Mouse (Mus musculus) hindbrain, embryonic 10.5 days (tissue): ENCODE results near the gene Slc6a20b. TPM values are rescaled to one million over a fixed set of nuclear protein-coding genes. Genes with fewer than 3 reads are reported as not detected.
A peak's percentile ranks its signal among the peaks of the same experiment; 100 is the strongest.

Experiments used
- DNase-seq: peaks from one replicate; pipeline ENCODE4 v3.0.0-alpha.2; 2017; ENCODE audit warnings: low spot score
- H3K27ac ChIP-seq: fragments of 300-500 bp; sonication (generic); 2 replicates; pipeline ENCODE4 v1.5.1; 2016; ENCODE audit warnings: mild to moderate bottlenecking, moderate library complexity
- H3K27me3 ChIP-seq: fragments of 300-500 bp; sonication (generic); 2 replicates; pipeline ENCODE4 v1.6.1; 2016; ENCODE audit warnings: mild to moderate bottlenecking; ENCODE audit not compliant: poor library complexity, insufficient read depth, severe bottlenecking
- H3K36me3 ChIP-seq: fragments of 300-500 bp; sonication (generic); 2 replicates; pipeline ENCODE4 v1.6.1; 2016; ENCODE audit warnings: mild to moderate bottlenecking, moderate library complexity
- H3K4me1 ChIP-seq: fragments of 300-500 bp; sonication (generic); replicated peaks from 2 replicates; pipeline ENCODE4 v1.6.1; 2016; ENCODE audit warnings: mild to moderate bottlenecking
- H3K4me3 ChIP-seq: fragments of 300-500 bp; sonication (generic); 2 replicates; pipeline ENCODE4 v1.5.1; 2016; ENCODE audit warnings: mild to moderate bottlenecking, moderate library complexity
- H3K9me3 ChIP-seq: fragments of 300-500 bp; sonication (generic); 2 replicates; pipeline ENCODE4 v1.6.1; 2016; ENCODE audit warnings: mild to moderate bottlenecking, moderate library complexity
- WGBS: fragments of 180-500 bp; shearing (Covaris S2); methylation state at CpG from one replicate; pipeline ENCODE4 v1.1.7; 2016; 5-methylcytosine and 5-hydroxymethylcytosine counted together
- polyA plus RNA-seq: library from polyadenylated mRNA; unstranded; fragments of >200 nt; fragmentation: Nextera tagmentation; extraction: Ambion mirVana; gene quantifications from 2 replicates; pipeline ENCODE4 v1.2.1, GENCODE M21; 2016

Slc6a20b gene
- polyA plus RNA-seq, 1 experiment from 2014 or later = 0.14 TPM

GRCm38 (mm10) chr9:123632993-123633392, 628 bp upstream of the Slc6a20b start:
- H3K4me3 ChIP-seq = no peak overlapping the region
- no peak for DNase-seq
- no peaks in the 10 kb centered on the region for H3K4me1 ChIP-seq
- H3K27me3 ChIP-seq = no peaks in the 10 kb centered on the region
- no peaks in the 10 kb centered on the region for H3K36me3 ChIP-seq
- 85% methylated on average over 3 of the region's 3 CpGs for WGBS
- H3K27ac ChIP-seq = no peak overlapping the region
- H3K9me3 ChIP-seq = no peaks in the 10 kb centered on the region

DNA sequence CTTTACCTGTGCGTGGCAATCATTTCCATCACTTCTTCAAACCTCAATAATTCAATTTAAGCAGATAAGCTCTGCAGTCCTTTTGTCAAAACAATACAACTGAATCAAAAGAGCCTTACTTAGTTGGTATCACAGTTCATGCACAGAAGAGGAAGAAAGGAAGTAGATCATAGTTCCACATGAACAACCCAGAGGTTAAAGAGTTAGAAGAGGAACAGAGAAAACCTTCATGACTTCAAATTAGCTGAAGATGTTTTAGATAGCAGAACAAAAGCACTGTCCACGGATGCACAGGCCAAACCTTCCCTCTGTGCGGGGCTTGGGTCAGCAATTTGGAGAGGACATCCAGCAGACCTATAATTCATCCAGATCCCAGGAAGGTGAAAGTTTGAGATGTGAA, 699 bp downstream of the Slc6a20b start:
- Histone ChIP-seq H3K9me3 (no peaks in the 10 kb centered on the region), H3K4me1 (no peaks in the 10 kb centered on the region), H3K27ac (no peak overlapping the region), H3K4me3 (no peak overlapping the region), H3K36me3 (no peaks in the 10 kb centered on the region), H3K27me3 (no peaks in the 10 kb centered on the region)
- DNase-seq = no peak
- WGBS = 89% methylated on average over 3 of the region's 3 CpGs

GRCm38 (mm10) chr9:123625821-123626220, 6.5 kb downstream of the Slc6a20b start:
- H3K4me3 ChIP-seq = no peak overlapping the region
- H3K36me3 ChIP-seq = no peaks in the 10 kb centered on the region
- DNase-seq = no peak
- no peaks in the 10 kb centered on the region for H3K9me3 ChIP-seq
- H3K27me3 ChIP-seq = no peaks in the 10 kb centered on the region
- H3K27ac ChIP-seq = no peak overlapping the region
- H3K4me1 ChIP-seq = no peaks in the 10 kb centered on the region
- 93% methylated on average over 11 of the region's 11 CpGs for WGBS

DNA sequence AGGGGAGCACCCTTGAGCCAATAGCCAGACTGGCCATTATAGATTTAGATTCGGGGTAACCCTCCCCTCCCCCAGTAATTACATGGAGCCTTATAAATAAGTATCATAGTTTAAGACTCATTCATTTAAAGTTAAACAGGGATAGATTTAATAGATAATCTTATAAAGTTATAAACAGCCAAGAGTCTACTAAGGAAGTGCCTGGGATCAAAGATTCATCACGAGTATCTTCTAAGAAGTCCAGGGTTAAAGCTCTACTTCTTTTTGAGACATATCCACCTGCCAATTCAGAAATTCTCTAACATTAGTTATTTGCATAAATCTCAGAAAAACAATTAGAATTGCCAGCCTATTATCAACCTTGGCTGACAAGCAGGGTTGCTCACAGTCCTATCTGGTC, 7.6 kb downstream of the Slc6a20b start:
- DNase-seq = no peak
- 94% methylated on average over 2 of the region's 2 CpGs for WGBS
- no peaks in the 10 kb centered on the region for H3K36me3 ChIP-seq
- no peak overlapping the region for H3K27ac ChIP-seq
- no peaks in the 10 kb centered on the region for H3K4me1 ChIP-seq
- no peaks in the 10 kb centered on the region for H3K27me3 ChIP-seq
- H3K4me3 ChIP-seq = no peak overlapping the region
- H3K9me3 ChIP-seq = no peaks in the 10 kb centered on the region

DNA sequence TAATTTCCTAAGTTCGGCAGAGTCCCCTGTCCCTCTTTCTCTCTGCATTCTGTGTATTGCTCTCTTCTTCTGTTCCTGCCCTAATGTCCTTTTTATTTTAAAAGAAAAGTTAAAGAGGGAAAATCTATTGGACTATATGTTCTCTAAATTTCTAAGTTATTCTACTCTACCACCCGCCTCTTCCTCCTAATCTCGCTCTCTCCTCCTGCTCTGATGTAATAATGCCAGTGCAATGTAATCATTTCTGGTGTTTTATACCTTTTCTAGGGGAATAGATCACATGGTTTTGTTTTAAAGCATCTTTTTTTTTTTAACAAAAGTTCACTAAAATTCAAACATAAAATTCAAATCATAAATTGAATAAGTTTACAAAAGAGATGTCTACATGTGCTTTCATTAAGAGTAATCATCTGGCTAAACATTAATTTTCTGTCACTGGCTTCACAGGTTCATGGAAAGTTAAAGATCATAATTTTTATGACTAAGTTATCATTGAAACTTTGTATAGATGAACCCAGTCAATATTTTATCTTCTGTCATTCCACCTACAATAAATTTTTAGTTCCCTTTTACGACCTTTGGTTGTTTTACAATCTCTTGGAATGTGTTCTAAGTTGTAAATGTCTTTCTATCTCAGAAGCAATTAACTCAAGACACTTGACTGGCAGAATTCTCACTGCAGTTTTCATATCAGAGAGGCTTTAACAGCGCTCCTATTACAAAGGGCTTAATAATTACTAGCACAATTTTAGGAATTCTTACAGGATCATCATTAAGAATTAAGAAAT, 11.9 kb downstream of the Slc6a20b start:
- no peak overlapping the region for H3K27ac ChIP-seq
- H3K27me3 ChIP-seq = no peaks in the 10 kb centered on the region
- DNase-seq = no peak
- no peaks in the 10 kb centered on the region for H3K4me1 ChIP-seq
- H3K4me3 ChIP-seq = no peak overlapping the region
- no peaks in the 10 kb centered on the region for H3K36me3 ChIP-seq
- no peaks in the 10 kb centered on the region for H3K9me3 ChIP-seq
- 92% methylated on average over 5 of the region's 5 CpGs for WGBS

- Histone ChIP-seq H3K27me3 (no peaks in the 10 kb centered on the region), H3K27ac (no peak overlapping the region), H3K4me3 (no peak overlapping the region), H3K9me3 (no peaks in the 10 kb centered on the region), H3K36me3 (0 out of 2 replicates have a peak, but pooled peaks cover 4% of the 10 kb centered on the region), H3K4me1 (no peaks in the 10 kb centered on the region)
- no peak for DNase-seq
- whole genome bisulfite sequencing = 83% methylated on average over 1 of the region's 1 CpGs
Measured at GRCm38 (mm10) chr9:123601529-123601928, 30.8 kb downstream of the Slc6a20b start.

- Histone ChIP-seq H3K27me3 (no peaks in the 10 kb centered on the region), H3K27ac (no peak overlapping the region), H3K4me1 (no peaks in the 10 kb centered on the region), H3K4me3 (no peak overlapping the region), H3K36me3 (peaks cover 20% of the 10 kb centered on the region), H3K9me3 (no peaks in the 10 kb centered on the region)
- DNase-seq = no peak
- 94% methylated on average over 2 of the region's 2 CpGs for WGBS
Measured at GRCm38 (mm10) chr9:123597376-123597775, 35.0 kb downstream of the Slc6a20b start.

GRCm38 (mm10) chr9:123596910-123597309, 35.5 kb downstream of the Slc6a20b start:
- Histone ChIP-seq H3K9me3 (no peaks in the 10 kb centered on the region), H3K27ac (no peak overlapping the region), H3K36me3 (peaks cover 23% of the 10 kb centered on the region), H3K27me3 (no peaks in the 10 kb centered on the region), H3K4me1 (no peaks in the 10 kb centered on the region), H3K4me3 (no peak overlapping the region)
- no peak for DNase-seq
- 84% methylated on average over 2 of the region's 2 CpGs for WGBS

GRCm38 (mm10) chr9:123595194-123595593, 37.2 kb downstream of the Slc6a20b start:
- H3K9me3 ChIP-seq = no peaks in the 10 kb centered on the region
- no peak overlapping the region for H3K4me3 ChIP-seq
- H3K36me3 ChIP-seq = peaks cover 37% of the 10 kb centered on the region
- H3K27me3 ChIP-seq = no peaks in the 10 kb centered on the region
- WGBS = 96% methylated on average over 4 of the region's 4 CpGs
- DNase-seq = no peak
- H3K4me1 ChIP-seq = no peaks in the 10 kb centered on the region
- H3K27ac ChIP-seq = no peak overlapping the region

GRCm38 (mm10) chr9:123589240-123589910, 43.0 kb downstream of the Slc6a20b start:
- no peak for DNase-seq
- H3K9me3 ChIP-seq = no peaks in the 10 kb centered on the region
- H3K4me3 ChIP-seq = no peak overlapping the region
- H3K27ac ChIP-seq = no peak overlapping the region
- H3K36me3 ChIP-seq = peaks cover 54% of the 10 kb centered on the region
- H3K27me3 ChIP-seq = no peaks in the 10 kb centered on the region
- WGBS = 87% methylated on average over 7 of the region's 7 CpGs
- no peaks in the 10 kb centered on the region for H3K4me1 ChIP-seq

GRCm38 (mm10) chr9:123577360-123578192, 54.8 kb downstream of the Slc6a20b start:
- no peaks in the 10 kb centered on the region for H3K27me3 ChIP-seq
- no peak for DNase-seq
- no peak overlapping the region for H3K4me3 ChIP-seq
- H3K27ac ChIP-seq = no peak overlapping the region
- peaks cover 34% of the 10 kb centered on the region for H3K36me3 ChIP-seq
- H3K9me3 ChIP-seq = no peaks in the 10 kb centered on the region
- H3K4me1 ChIP-seq = no peaks in the 10 kb centered on the region
- WGBS = 85% methylated on average over 10 of the region's 10 CpGs

DNA sequence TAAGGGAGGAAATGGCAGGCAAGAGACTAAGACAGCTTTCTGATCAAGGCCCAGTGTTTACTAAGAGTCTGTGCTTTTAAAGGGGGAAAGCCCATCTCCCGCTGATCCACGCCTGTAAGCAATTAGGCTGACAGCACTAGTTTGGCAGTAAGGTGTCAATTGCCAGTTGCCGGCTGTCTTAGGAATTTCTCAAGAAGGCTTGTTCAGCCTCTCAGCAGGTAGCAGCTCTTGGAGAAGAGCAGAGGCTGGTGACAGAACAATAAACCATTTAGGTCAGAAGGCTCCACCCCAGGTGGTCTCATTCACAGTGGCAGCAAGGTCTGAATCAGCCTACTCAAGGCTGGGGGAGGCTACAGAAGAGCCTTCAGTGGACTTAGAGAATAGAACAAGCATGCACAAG, 77.8 kb downstream of the Slc6a20b start:
- H3K4me3 ChIP-seq = no peak overlapping the region
- H3K4me1 ChIP-seq = peaks cover 8% of the 10 kb centered on the region
- 9% methylated on average over 3 of the region's 3 CpGs for WGBS
- H3K27me3 ChIP-seq = no peaks in the 10 kb centered on the region
- peaks cover 90% of the 10 kb centered on the region for H3K36me3 ChIP-seq
- no peaks in the 10 kb centered on the region for H3K9me3 ChIP-seq
- no peak overlapping the region for H3K27ac ChIP-seq
- peak; percentile 63 for DNase-seq
